Comparison of ENCODE assay signal across 14 mouse cellular contexts in the genomic region with DNA sequence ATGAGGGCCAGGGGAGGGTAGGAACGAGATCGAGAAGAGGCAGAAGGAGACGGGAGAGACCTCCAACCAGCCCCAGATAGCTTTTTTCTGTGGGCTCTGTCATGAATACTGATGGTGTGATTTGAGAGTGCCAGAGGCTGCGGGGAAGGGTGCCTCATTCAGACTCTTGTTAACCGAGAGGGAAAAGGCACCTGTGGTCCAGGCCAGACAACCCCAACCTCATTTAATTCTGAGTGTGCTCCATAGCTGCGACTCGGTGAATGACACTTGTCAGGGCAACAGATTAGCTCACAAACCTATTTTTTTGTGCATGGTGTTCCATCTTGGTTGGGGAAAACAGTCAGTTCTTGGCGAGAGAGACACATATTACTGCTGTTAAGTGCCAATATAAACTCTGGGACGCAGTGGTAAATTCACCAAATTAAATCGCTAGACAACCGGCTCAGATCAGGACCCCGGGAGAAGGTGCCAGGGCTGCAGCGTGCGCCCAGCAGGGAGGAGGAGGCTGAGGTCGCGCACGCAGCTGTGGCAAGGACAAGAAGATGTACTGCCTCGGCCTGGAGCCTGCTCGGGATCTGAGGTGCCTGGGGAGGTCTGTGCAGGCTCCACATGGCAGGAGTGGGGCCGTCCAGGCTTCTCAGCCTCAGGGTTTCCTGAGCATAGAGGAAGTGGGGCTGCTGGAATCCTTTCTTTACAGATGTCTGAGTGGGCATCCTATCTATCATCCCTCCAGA.
A peak's percentile ranks its signal among the peaks of the same experiment; 100 is the strongest.
DNase-seq lines count a peak whose midpoint lies in the region; ATAC-seq lines count a peak whose summit lies in the region.
"Had no signal": no experiment of that assay in that cellular context is flagged by ENCODE, and none has a peak within 500 bp of the region (broad histone marks: within the 10 kb centered on the region; RNA-seq: fewer than 3 reads in every experiment).

No protein-coding gene starts in this region.

- DNase-seq in heart, postnatal 25 days (ENCODE audit: low spot score), result peak; percentile 27
- no peak for DNase-seq in heart, adult 8-10 months (ENCODE audit: low spot score)
- DNase-seq in ZHBTc4 (ENCODE audit: low read depth, low spot score), result peak; percentile 24
- DNase-seq in forebrain, embryonic 14.5 days (ENCODE audit: low spot score), result no peak
- no peak for DNase-seq in spleen, adult 12 weeks (ENCODE audit: low spot score)
- no peak for DNase-seq in left cerebral cortex, postnatal 14 days (ENCODE audit: low spot score in 2 of 2)
- DNase-seq in cerebellum, adult 18-20 months, result no peak
- DNase-seq: kidney, postnatal 10 days; liver, embryonic 13.5 days; thymus, postnatal 14 days had no signal

- no peak; the same call in 1 of the 2 replicates for ATAC-seq in forebrain, embryonic 14.5 days
- ATAC-seq in midbrain, embryonic 13.5 days, result 0 out of 2 replicates have a peak, but pooled peaks have one; percentile 27
- ATAC-seq: CD4-positive, CD25-positive, alpha-beta regulatory T cell, adult 4 months had no signal

- no peak overlapping the region for H3K4me2 ChIP-seq in forebrain, embryonic 14.5 days (ENCODE audit: low read length)
- no peak overlapping the region for H3K4me2 ChIP-seq in midbrain, embryonic 13.5 days (replicated peaks)
- H3K4me2 ChIP-seq: embryonic facial prominence, embryonic 13.5 days; liver, embryonic 13.5 days had no signal

- 45% methylated on average over 20 of the region's 20 CpGs for WGBS in forebrain, embryonic 14.5 days
- WGBS in midbrain, embryonic 13.5 days, result 48% methylated on average over 20 of the region's 20 CpGs

- no peaks in the 10 kb centered on the region for H3K27me3 ChIP-seq in forebrain, embryonic 14.5 days (replicated peaks; ENCODE audit: control insufficient read depth, insufficient read depth, low read length)
- no peaks in the 10 kb centered on the region for H3K27me3 ChIP-seq in midbrain, embryonic 13.5 days
- H3K27me3 ChIP-seq: embryonic facial prominence, embryonic 13.5 days; liver, embryonic 13.5 days; megakaryocyte, embryonic 14.5 days had no signal

- peak overlapping the region; percentile 59 for H3K27ac ChIP-seq in forebrain, embryonic 14.5 days (ENCODE audit: low read depth, low read length)
- peak overlapping the region; percentile 78 for H3K27ac ChIP-seq in midbrain, embryonic 13.5 days
- H3K27ac ChIP-seq: embryonic facial prominence, embryonic 13.5 days; liver, embryonic 13.5 days had no signal

- H3K4me1 ChIP-seq in forebrain, embryonic 14.5 days (ENCODE audit: control insufficient read depth, insufficient read depth, low read length), result peaks cover 38% of the 10 kb centered on the region
- peaks cover 90% of the 10 kb centered on the region for H3K4me1 ChIP-seq in midbrain, embryonic 13.5 days (replicated peaks)

- peak overlapping the region; percentile 21; the same call in 1 of the 2 replicates for H3K9ac ChIP-seq in forebrain, embryonic 14.5 days (ENCODE audit: low read length)
- H3K9ac ChIP-seq in midbrain, embryonic 13.5 days (replicated peaks), result 0 out of 2 replicates have a peak overlapping the region, but pooled peaks have one; percentile 11
- H3K9ac ChIP-seq: embryonic facial prominence, embryonic 13.5 days; liver, embryonic 13.5 days had no signal

- no peaks in the 10 kb centered on the region for H3K9me3 ChIP-seq in forebrain, embryonic 14.5 days (replicated peaks; ENCODE audit: control insufficient read depth, low read length)
- no peaks in the 10 kb centered on the region for H3K9me3 ChIP-seq in midbrain, embryonic 13.5 days
- H3K9me3 ChIP-seq: embryonic facial prominence, embryonic 13.5 days; liver, embryonic 13.5 days; megakaryocyte, embryonic 14.5 days had no signal

- intact Hi-C loops in heart, postnatal 25 days (cut with DNase I), result no loop called here
- intact Hi-C loops in left cerebral cortex, postnatal 14 days (cut with DNase I), result no loop called here

- no peak overlapping the region for H3K4me3 ChIP-seq in forebrain, embryonic 14.5 days (ENCODE audit: low read depth, low read length)
- H3K4me3 ChIP-seq in midbrain, embryonic 13.5 days (replicated peaks), result no peak overlapping the region
- H3K4me3 ChIP-seq: embryonic facial prominence, embryonic 13.5 days; liver, embryonic 13.5 days; megakaryocyte, embryonic 14.5 days had no signal

- H3K36me3 ChIP-seq in forebrain, embryonic 14.5 days (ENCODE audit: control insufficient read depth, insufficient read depth, low read length), result no peaks in the 10 kb centered on the region
- no peaks in the 10 kb centered on the region for H3K36me3 ChIP-seq in midbrain, embryonic 13.5 days
- H3K36me3 ChIP-seq: embryonic facial prominence, embryonic 13.5 days; liver, embryonic 13.5 days had no signal

Comparison
In these comparisons a context has a peak if more than half of its experiments do, and no peak if none do; other contexts are left out.
1. DNase-seq: peak in heart, postnatal 25 days (single experiment) and ZHBTc4 (single experiment); none in heart, adult 8-10 months (single experiment), forebrain, embryonic 14.5 days (single experiment), spleen, adult 12 weeks (single experiment), left cerebral cortex, postnatal 14 days (0 of 2) and cerebellum, adult 18-20 months (0 of 2).